Mouse (Mus musculus): ENCODE results near the gene Tcf21.

- TF ChIP-seq POLR2A (IDR thresholded peaks at IDR 0.05; ENCODE audit: low read depth, low read length) (no peak), CTCF (IDR thresholded peaks at IDR 0.05; ENCODE audit: borderline replicate concordance, insufficient read depth, low read length) (no peak)
Measured at GRCm38 (mm10) chr10:22820841-22821240, 867 bp upstream of the Tcf21 start.
